Mouse (Mus musculus) gastrocnemius, postnatal 4 days (tissue): ENCODE measurements around the gene Mcemp1. TPM values are rescaled to one million over a fixed set of nuclear protein-coding genes. Genes with fewer than 3 reads are reported as not detected.

Experiments
- total RNA-seq, 2 experiments: library from RNA; stranded (reverse); gene quantifications; 2 replicates each; pipeline ENCODE4 v1.2.3; 2021

The Mcemp1 gene
- total RNA-seq, 2 experiments from 2014 or later: 0.25 to 0.52 TPM

Other genes with a start within 250 kb of the Mcemp1 start
- 1 to 10 TPM; 3.1 to 5.9 TPM for gene Pex11g, start 198.1 kb upstream of the Mcemp1 start, total RNA-seq
- under 1 TPM in 1 of 2 experiments, not detected in 1; 0.16 TPM for gene Tex45, start 194.9 kb upstream of the Mcemp1 start, total RNA-seq
- 10 to 100 TPM; 22.3 to 23.6 TPM for gene Zfp358, start 172.6 kb upstream of the Mcemp1 start, total RNA-seq
- 10 to 100 TPM; 22.8 to 26.7 TPM for gene Mcoln1, start 165.3 kb upstream of the Mcemp1 start, total RNA-seq
- 10 to 100 TPM; 15.8 to 20.6 TPM for gene Pnpla6, start 150.4 kb upstream of the Mcemp1 start, total RNA-seq
- not detected for gene C330021F23Rik, start 97.8 kb upstream of the Mcemp1 start, total RNA-seq
- 1 to 10 TPM; 1.8 to 2.6 TPM for gene Camsap3, start 78.5 kb upstream of the Mcemp1 start, total RNA-seq
- gene Xab2, start 44.4 kb upstream of the Mcemp1 start, total RNA-seq: 10 to 100 TPM; 21.1 to 23.2 TPM
- gene Pet100, start 44.2 kb upstream of the Mcemp1 start, total RNA-seq: 10 to 100 TPM; 59.7 to 70.0 TPM
- gene Pcp2, start 40.2 kb upstream of the Mcemp1 start, total RNA-seq: under 1 TPM in 1 of 2 experiments, not detected in 1; 0.65 TPM
- gene Stxbp2, start 34.8 kb upstream of the Mcemp1 start, total RNA-seq: 1 to 10 TPM; 3.1 to 7.2 TPM
- gene Retn, start 10.0 kb upstream of the Mcemp1 start, total RNA-seq: 10 to 100 TPM in 1 of 2 experiments, 1 to 10 TPM in 1; 7.6 to 11.6 TPM
- gene Fcor, start 6.6 kb downstream of the Mcemp1 start, total RNA-seq: 1 to 10 TPM; 2.5 to 2.9 TPM
- gene Trappc5, start 10.5 kb downstream of the Mcemp1 start, total RNA-seq: 10 to 100 TPM; 25.9 to 27.8 TPM
- gene Fcer2a, start 28.4 kb downstream of the Mcemp1 start, total RNA-seq: under 1 TPM; 0.67 to 0.86 TPM
- under 1 TPM in 1 of 2 experiments, not detected in 1; 0.21 TPM for gene Clec4g, start 54.9 kb downstream of the Mcemp1 start, total RNA-seq
- not detected for gene Cd209a, start 83.2 kb downstream of the Mcemp1 start, total RNA-seq
- gene Cd209e, start 188.6 kb downstream of the Mcemp1 start, total RNA-seq: not detected
- not detected for gene Cd209d, start 212.8 kb downstream of the Mcemp1 start, total RNA-seq